Mouse (Mus musculus) C3H10T1/2 (cell line): Measurements from ENCODE around the gene Sh3glb2. TPM values are rescaled to one million over a fixed set of nuclear protein-coding genes. Genes with fewer than 3 reads are reported as not detected.

Experiments used
- polyA plus RNA-seq, 2 experiments: library from polyadenylated mRNA; unstranded; fragments of >200 nt; fragmentation: generic; extraction: Trizol; gene quantifications; one replicate each; pipeline ENCODE4 v1.2.1; 2012; ENCODE audit warnings: missing spikeins in 2 of 2

The Sh3glb2 gene
- 10 to 100 TPM; 66.1 to 76.8 TPM for polyA plus RNA-seq

GRCm38 (mm10) chr2:30358533-30359531 lies at the start of gene Sh3glb2:
Gene Sh3glb2, minus strand, starts transcription at chr2:30359337.

GRCm38 (mm10) chr2:30392114-30392576 lies 33.0 kb upstream of the Sh3glb2 start, which contains the start of gene Dolpp1:
Gene Dolpp1, plus strand, starts transcription at chr2:30392254.

GRCm38 (mm10) chr2:30363773-30364650 lies 4.9 kb upstream of the Sh3glb2 start, which contains the start of gene Miga2:
Gene Miga2, plus strand, starts transcription at chr2:30364233.

Other genes with a start within 250 kb of the Sh3glb2 start
- 10 to 100 TPM in 1 of 2 experiments, 1 to 10 TPM in 1; 4.4 to 21.5 TPM for gene Zer1, start 234.8 kb downstream of the Sh3glb2 start, polyA plus RNA-seq
- 10 to 100 TPM; 13.9 to 25.8 TPM for gene Tbc1d13, start 225.6 kb downstream of the Sh3glb2 start, polyA plus RNA-seq
- 10 to 100 TPM; 10.4 to 13.7 TPM for gene Endog, start 187.8 kb downstream of the Sh3glb2 start, polyA plus RNA-seq
- 10 to 100 TPM; 26.1 to 26.9 TPM for gene Spout1, start 180.9 kb downstream of the Sh3glb2 start, polyA plus RNA-seq
- gene Kyat1, start 153.5 kb downstream of the Sh3glb2 start, polyA plus RNA-seq, result 1 to 10 TPM; 1.1 to 5.2 TPM
- gene Lrrc8a, start 121.6 kb downstream of the Sh3glb2 start, polyA plus RNA-seq, result 10 to 100 TPM in 1 of 2 experiments, 1 to 10 TPM in 1; 3.1 to 16.0 TPM
- gene Gm28035, start 118.8 kb downstream of the Sh3glb2 start, polyA plus RNA-seq, result under 1 TPM in 1 of 2 experiments, not detected in 1; 0.93 TPM
- gene Phyhd1, start 93.1 kb downstream of the Sh3glb2 start, polyA plus RNA-seq, result 10 to 100 TPM in 1 of 2 experiments, 1 to 10 TPM in 1; 1.5 to 68.0 TPM
- under 1 TPM in 1 of 2 experiments, not detected in 1; 0.13 TPM for gene Gm28038, start 78.3 kb downstream of the Sh3glb2 start, polyA plus RNA-seq
- 10 to 100 TPM; 17.9 to 22.9 TPM for gene Dolk, start 73.0 kb downstream of the Sh3glb2 start, polyA plus RNA-seq
- gene Nup188, start 72.9 kb downstream of the Sh3glb2 start, polyA plus RNA-seq, result 10 to 100 TPM; 20.9 to 25.4 TPM
- gene Miga2, start 4.9 kb upstream of the Sh3glb2 start, polyA plus RNA-seq, result 10 to 100 TPM; 11.1 to 13.4 TPM
- 10 to 100 TPM in 1 of 2 experiments, 1 to 10 TPM in 1; 6.2 to 11.9 TPM for gene Dolpp1, start 32.9 kb upstream of the Sh3glb2 start, polyA plus RNA-seq
- gene Crat, start 56.5 kb upstream of the Sh3glb2 start, polyA plus RNA-seq, result 10 to 100 TPM; 18.0 to 41.9 TPM
- 100 to 1,000 TPM; 190 to 281 TPM for gene Ptpa, start 56.7 kb upstream of the Sh3glb2 start, polyA plus RNA-seq
- gene Ier5l, start 114.9 kb upstream of the Sh3glb2 start, polyA plus RNA-seq, result 10 to 100 TPM; 57.3 to 74.9 TPM
- gene Cstad, start 235.7 kb upstream of the Sh3glb2 start, polyA plus RNA-seq, result 1 to 10 TPM in 1 of 2 experiments, under 1 TPM in 1; 0.12 to 6.2 TPM